Mouse (Mus musculus): ENCODE results near the gene Ssh2. TPM values are rescaled to one million over a fixed set of nuclear protein-coding genes. Genes with fewer than 3 reads are reported as not detected.

The Ssh2 gene
- polyA plus RNA-seq, 1 experiment from 2014 or later = 14.3 TPM

GRCm38 (mm10) chr11:77308533-77308932, 92.4 kb downstream of the Ssh2 start:
- Histone ChIP-seq H3K4me1 (no peaks in the 10 kb centered on the region), H3K9me3 (no peaks in the 10 kb centered on the region)
- WGBS = 9% methylated on average over 1 of the region's 1 CpGs

GRCm38 (mm10) chr11:77317721-77318477, 101.8 kb downstream of the Ssh2 start:
- Histone ChIP-seq H3K36me3 (no peaks in the 10 kb centered on the region), H3K27ac (no peak overlapping the region), H3K4me3 (no peak overlapping the region), H3K9ac (no peak overlapping the region), H3K4me2 (replicated peaks) (no peak overlapping the region), H3K4me1 (no peaks in the 10 kb centered on the region), H3K9me3 (no peaks in the 10 kb centered on the region), H3K27me3 (replicated peaks) (no peaks in the 10 kb centered on the region)
- 64% methylated on average over 3 of the region's 3 CpGs for WGBS
- ATAC-seq (ENCODE audit: low FRiP score, low read depth) = no peak

More at GRCm38 (mm10) chr11:77308533-77308932, 92.4 kb downstream of the Ssh2 start:
- no peaks in the 10 kb centered on the region for H3K36me3 ChIP-seq
- no peak overlapping the region for H3K9ac ChIP-seq
- H3K4me3 ChIP-seq = no peak overlapping the region
- no peaks in the 10 kb centered on the region for H3K27me3 ChIP-seq (replicated peaks)
- no peak overlapping the region for H3K4me2 ChIP-seq (replicated peaks)
- no peak for ATAC-seq (ENCODE audit: low FRiP score, low read depth)
- H3K27ac ChIP-seq = no peak overlapping the region

- Histone ChIP-seq H3K9me3 (no peaks in the 10 kb centered on the region), H3K4me1 (no peaks in the 10 kb centered on the region), H3K27ac (no peak overlapping the region), H3K36me3 (no peaks in the 10 kb centered on the region), H3K4me2 (replicated peaks) (no peak overlapping the region), H3K27me3 (replicated peaks) (no peaks in the 10 kb centered on the region), H3K9ac (no peak overlapping the region), H3K4me3 (no peak overlapping the region)
- ATAC-seq (ENCODE audit: low FRiP score, low read depth) = no peak
These were observed 102.5 kb downstream of the Ssh2 start for GRCm38 (mm10) chr11:77318478-77319118.

GRCm38 (mm10) chr11:77321214-77321613, 105.1 kb downstream of the Ssh2 start:
- Histone ChIP-seq H3K4me3 (no peak overlapping the region), H3K9me3 (no peaks in the 10 kb centered on the region), H3K4me1 (no peaks in the 10 kb centered on the region), H3K27ac (no peak overlapping the region), H3K36me3 (no peaks in the 10 kb centered on the region), H3K9ac (no peak overlapping the region), H3K27me3 (replicated peaks) (no peaks in the 10 kb centered on the region), H3K4me2 (replicated peaks) (no peak overlapping the region)
- ATAC-seq (ENCODE audit: low FRiP score, low read depth) = no peak
- 67% methylated on average over 1 of the region's 1 CpGs for WGBS

GRCm38 (mm10) chr11:77330529-77330928, 114.4 kb downstream of the Ssh2 start:
- H3K36me3 ChIP-seq = peaks cover 4% of the 10 kb centered on the region; the same call in 1 of the 2 replicates
- no peaks in the 10 kb centered on the region for H3K9me3 ChIP-seq
- H3K4me1 ChIP-seq = no peaks in the 10 kb centered on the region
- no peak overlapping the region for H3K4me2 ChIP-seq (replicated peaks)
- no peak for ATAC-seq (ENCODE audit: low FRiP score, low read depth)
- no peak overlapping the region for H3K9ac ChIP-seq
- no peak overlapping the region for H3K4me3 ChIP-seq
- H3K27ac ChIP-seq = no peak overlapping the region
- H3K27me3 ChIP-seq (replicated peaks) = no peaks in the 10 kb centered on the region
- 90% methylated on average over 2 of the region's 2 CpGs for WGBS

- Histone ChIP-seq H3K9ac (no peak overlapping the region), H3K4me1 (no peaks in the 10 kb centered on the region), H3K9me3 (no peaks in the 10 kb centered on the region), H3K4me2 (replicated peaks) (no peak overlapping the region), H3K36me3 (no peaks in the 10 kb centered on the region), H3K4me3 (no peak overlapping the region), H3K27me3 (replicated peaks) (no peaks in the 10 kb centered on the region; the same call in 1 of the 2 replicates), H3K27ac (no peak overlapping the region)
- 73% methylated on average over 4 of the region's 4 CpGs for WGBS
- no peak for ATAC-seq (ENCODE audit: low FRiP score, low read depth)
These were observed 131.2 kb downstream of the Ssh2 start for GRCm38 (mm10) chr11:77347273-77347672.

- Histone ChIP-seq H3K4me2 (replicated peaks) (peak overlapping the region; percentile 86), H3K27me3 (replicated peaks) (no peaks in the 10 kb centered on the region; the same call in 1 of the 2 replicates), H3K36me3 (no peaks in the 10 kb centered on the region), H3K4me3 (peak overlapping the region; percentile 51), H3K27ac (no peak overlapping the region), H3K4me1 (no peaks in the 10 kb centered on the region), H3K9ac (peak overlapping the region; percentile 51), H3K9me3 (no peaks in the 10 kb centered on the region)
- peak; percentile 94 for ATAC-seq (ENCODE audit: low FRiP score, low read depth)
- under 1% methylated on average over 54 of the region's 54 CpGs for WGBS
These were observed 132.2 kb downstream of the Ssh2 start for GRCm38 (mm10) chr11:77348142-77348741.

- Histone ChIP-seq H3K4me3 (no peak overlapping the region; the same call in 1 of the 2 replicates), H3K4me2 (replicated peaks) (peak overlapping the region; percentile 86), H3K9ac (no peak overlapping the region), H3K27me3 (replicated peaks) (no peaks in the 10 kb centered on the region; the same call in 1 of the 2 replicates), H3K4me1 (no peaks in the 10 kb centered on the region), H3K36me3 (no peaks in the 10 kb centered on the region), H3K9me3 (no peaks in the 10 kb centered on the region), H3K27ac (no peak overlapping the region)
- 29% methylated on average over 6 of the region's 6 CpGs for WGBS
- no peak for ATAC-seq (ENCODE audit: low FRiP score, low read depth)
These were observed 132.9 kb downstream of the Ssh2 start for GRCm38 (mm10) chr11:77348985-77349384.

- Histone ChIP-seq H3K4me2 (replicated peaks) (no peak overlapping the region), H3K27me3 (replicated peaks) (no peaks in the 10 kb centered on the region; the same call in 1 of the 2 replicates), H3K4me1 (no peaks in the 10 kb centered on the region), H3K9ac (no peak overlapping the region), H3K36me3 (no peaks in the 10 kb centered on the region), H3K9me3 (no peaks in the 10 kb centered on the region), H3K27ac (no peak overlapping the region), H3K4me3 (no peak overlapping the region)
- 74% methylated on average over 2 of the region's 2 CpGs for WGBS
- ATAC-seq (ENCODE audit: low FRiP score, low read depth) = no peak
These were observed 133.6 kb downstream of the Ssh2 start for GRCm38 (mm10) chr11:77349698-77350097.

- Histone ChIP-seq H3K9ac (no peak overlapping the region), H3K27me3 (replicated peaks) (no peaks in the 10 kb centered on the region), H3K4me1 (no peaks in the 10 kb centered on the region), H3K27ac (no peak overlapping the region), H3K4me2 (replicated peaks) (no peak overlapping the region), H3K4me3 (no peak overlapping the region), H3K9me3 (no peaks in the 10 kb centered on the region), H3K36me3 (no peaks in the 10 kb centered on the region)
- ATAC-seq (ENCODE audit: low FRiP score, low read depth) = no peak
- 90% methylated on average over 3 of the region's 3 CpGs for WGBS
These were observed 139.0 kb downstream of the Ssh2 start for GRCm38 (mm10) chr11:77355055-77355454.

- no peak overlapping the region for H3K27ac ChIP-seq
- H3K4me3 ChIP-seq = no peak overlapping the region
- 96% methylated on average over 1 of the region's 1 CpGs for WGBS
- H3K9ac ChIP-seq = no peak overlapping the region
- no peak for ATAC-seq (ENCODE audit: low FRiP score, low read depth)
- H3K36me3 ChIP-seq = no peaks in the 10 kb centered on the region
- no peak overlapping the region for H3K4me2 ChIP-seq (replicated peaks)
- H3K4me1 ChIP-seq = no peaks in the 10 kb centered on the region
- no peaks in the 10 kb centered on the region for H3K9me3 ChIP-seq
- H3K27me3 ChIP-seq (replicated peaks) = no peaks in the 10 kb centered on the region
These were observed 141.8 kb downstream of the Ssh2 start for GRCm38 (mm10) chr11:77357839-77358238.

- Histone ChIP-seq H3K4me3 (no peak overlapping the region), H3K27me3 (replicated peaks) (no peaks in the 10 kb centered on the region), H3K4me2 (replicated peaks) (no peak overlapping the region), H3K4me1 (no peaks in the 10 kb centered on the region), H3K9ac (no peak overlapping the region), H3K36me3 (no peaks in the 10 kb centered on the region), H3K27ac (no peak overlapping the region), H3K9me3 (no peaks in the 10 kb centered on the region)
- WGBS = 86% methylated on average over 2 of the region's 2 CpGs
- no peak for ATAC-seq (ENCODE audit: low FRiP score, low read depth)
These were observed 147.4 kb downstream of the Ssh2 start for GRCm38 (mm10) chr11:77363476-77363875.
